Mouse (Mus musculus): ENCODE data around the gene Il17c.
A peak's percentile ranks its signal among the peaks of the same experiment; 100 is the strongest.

Il17c gene

DNA sequence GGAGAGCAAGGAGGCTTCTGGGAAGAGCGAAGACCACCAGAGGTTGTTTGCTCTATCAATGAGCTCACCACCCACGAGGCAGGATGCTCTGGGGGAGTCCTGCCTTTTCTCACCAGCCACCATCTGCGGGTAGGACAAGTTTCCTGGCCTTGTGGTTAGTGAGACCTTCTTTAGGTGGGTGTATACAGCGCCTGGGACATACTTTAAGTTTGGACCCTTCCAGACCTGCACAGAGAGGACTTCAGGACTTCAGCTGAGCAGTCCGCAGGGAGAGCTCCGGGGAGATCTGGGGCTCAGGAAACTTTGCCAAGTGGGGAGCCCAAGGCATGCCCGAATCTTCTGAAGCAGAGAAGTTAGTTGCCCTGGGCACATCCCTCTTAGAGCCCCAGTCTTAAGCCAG, 38.2 kb downstream of the Il17c start:
- DNase-seq (ENCODE audit: low spot score): no peak

DNA sequence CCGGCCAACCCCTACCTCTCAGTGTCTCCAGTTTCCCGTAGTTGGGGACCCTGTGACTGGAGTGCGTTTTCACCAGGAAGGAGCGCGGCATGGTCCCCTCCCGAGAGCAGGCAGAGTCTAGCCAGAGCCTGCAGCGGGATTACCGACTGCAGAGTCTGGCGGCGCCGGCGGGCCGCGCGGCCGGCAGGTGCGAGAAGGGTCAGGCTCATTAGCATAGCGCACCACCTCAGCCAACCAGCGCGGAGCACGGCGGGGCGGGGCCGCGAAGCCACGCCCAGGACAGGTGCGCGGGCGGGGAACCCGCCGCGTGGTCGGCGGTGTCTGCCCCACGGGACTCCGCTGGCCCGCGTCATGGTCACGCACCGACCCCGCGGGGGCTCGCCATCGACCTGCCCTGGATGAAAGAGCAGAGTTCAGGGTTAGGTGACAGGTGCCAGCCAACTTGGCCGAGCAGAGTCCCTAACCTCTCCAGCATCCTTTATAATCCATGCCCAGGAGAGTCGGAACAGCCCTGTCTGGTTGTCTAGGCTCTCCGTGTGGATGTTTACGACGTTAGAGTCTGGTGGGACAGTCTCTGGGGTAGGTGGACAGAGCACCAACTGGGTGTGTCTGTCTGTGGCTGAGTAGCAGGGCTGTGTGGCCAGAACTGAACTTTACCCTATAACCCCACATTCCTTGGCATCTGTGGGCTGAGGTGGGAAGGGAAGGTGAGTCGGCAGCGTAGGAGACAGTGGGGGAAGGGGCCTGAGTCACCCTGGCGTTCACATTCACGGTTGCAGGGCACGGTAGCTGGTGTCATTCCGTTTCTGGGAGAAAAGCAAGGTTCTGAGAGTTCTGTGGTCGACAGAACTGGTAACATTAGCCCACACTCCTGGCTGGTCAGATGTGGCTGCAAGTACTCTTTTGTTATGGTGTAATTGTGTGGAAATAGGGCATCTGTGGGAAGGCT, 39.0 kb downstream of the Il17c start, which contains the start of gene Snai3:
Gene Snai3 (minus strand): TSS at position 210 of the 949 bp plus-strand sequence.
- DNase-seq (ENCODE audit: low spot score): peak; percentile 13

DNA sequence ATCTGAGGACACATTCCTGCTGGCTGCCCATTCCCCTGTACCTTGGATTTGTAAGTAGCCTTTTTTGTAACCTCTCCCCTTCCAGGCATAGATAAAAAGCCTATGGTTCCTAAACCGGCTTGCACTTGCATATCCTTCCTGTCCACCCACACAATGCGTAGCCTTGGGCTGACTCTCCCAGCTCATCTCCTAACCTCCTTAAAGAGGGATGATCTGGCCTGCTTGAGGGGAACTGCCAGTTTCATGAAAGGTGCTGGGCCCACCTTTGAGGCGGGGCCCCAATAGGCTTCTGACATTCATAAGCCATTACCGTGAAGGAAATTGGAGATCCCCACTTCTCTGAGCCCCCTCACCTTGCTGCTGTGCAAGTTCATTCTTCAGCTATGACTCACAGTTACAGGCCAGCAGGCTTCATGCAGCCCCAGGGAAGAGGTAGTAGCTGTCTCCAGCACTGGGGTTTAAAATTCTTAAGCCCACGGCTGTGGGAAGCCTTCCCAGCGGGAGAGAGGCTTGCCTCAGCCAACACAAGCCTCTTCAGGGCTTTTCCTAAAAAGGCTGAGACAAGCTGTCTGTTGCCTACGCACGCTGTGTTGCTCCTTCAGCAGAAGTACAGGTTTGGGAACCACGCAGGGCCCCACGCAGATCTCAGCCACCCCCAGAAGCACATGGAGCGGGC, 39.8 kb downstream of the Il17c start:
- no peak for DNase-seq (ENCODE audit: low spot score)

DNA sequence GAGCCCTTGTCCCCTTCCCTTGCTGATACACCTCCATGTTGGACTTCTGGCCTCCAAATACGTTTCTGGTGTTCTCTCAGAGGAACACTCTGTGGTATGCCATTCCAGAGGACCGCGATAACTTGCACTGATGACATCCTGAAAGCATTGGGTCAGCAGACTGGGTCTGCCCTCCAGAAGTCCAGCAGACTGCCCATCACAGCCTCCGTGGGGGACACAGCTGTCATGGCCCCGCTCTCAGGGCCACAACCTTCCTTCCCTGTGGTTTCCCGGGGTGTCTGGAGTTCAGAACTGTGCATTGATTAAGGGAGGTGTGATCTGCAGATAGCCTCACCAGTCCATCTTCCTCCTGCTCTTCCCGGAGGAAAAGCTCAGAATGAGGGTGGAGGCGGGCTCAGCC, 40.7 kb downstream of the Il17c start:
- DNase-seq (ENCODE audit: low spot score): no peak

DNA sequence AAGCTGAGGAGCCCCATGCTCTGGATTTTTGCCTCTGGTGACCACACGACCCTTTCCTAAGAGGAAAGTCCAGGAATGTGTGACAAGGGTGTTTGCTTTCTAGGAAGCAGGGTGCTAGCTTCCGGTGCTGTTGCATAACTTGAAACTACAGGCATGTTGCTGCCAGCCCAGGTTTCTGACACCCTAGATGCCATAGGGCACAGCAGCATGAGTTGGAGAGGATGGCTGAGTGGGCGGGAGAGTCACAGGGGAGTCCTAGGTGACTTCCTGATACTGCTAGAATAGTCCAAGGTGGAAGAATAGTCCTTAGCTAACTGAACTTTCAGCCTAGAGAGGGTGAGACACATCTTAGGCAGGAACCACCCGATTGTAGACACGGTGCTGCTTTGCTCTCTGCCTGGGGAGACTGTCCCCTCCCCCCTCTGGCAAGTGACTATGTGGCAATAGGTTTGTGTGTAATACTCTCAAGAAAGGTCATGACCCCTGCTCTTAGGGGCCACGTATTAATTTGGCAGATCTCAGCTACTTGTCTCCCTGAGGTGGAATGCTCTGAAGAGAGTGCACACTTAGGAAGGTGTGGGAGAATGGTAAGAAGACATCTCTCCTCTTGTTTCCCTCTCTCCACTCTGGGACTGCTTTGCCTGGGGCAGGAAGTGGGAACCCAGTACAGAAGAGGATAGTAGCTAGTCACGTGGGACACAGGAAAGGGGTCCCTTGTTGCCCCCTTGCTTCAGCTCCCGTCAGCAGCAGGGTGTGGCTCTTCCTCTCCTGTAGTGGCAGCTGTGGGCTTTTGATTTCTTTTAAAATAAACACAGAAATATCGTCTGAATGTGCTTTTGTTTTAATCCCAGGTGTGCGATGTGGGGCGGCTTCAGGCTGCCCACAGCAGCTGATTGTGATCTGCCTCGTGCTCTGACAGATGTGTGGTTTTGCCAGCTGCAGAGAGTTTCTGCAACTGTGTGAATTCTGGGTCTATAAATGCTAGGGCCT, 42.1 kb downstream of the Il17c start:
- no peak for DNase-seq (ENCODE audit: low spot score)

DNA sequence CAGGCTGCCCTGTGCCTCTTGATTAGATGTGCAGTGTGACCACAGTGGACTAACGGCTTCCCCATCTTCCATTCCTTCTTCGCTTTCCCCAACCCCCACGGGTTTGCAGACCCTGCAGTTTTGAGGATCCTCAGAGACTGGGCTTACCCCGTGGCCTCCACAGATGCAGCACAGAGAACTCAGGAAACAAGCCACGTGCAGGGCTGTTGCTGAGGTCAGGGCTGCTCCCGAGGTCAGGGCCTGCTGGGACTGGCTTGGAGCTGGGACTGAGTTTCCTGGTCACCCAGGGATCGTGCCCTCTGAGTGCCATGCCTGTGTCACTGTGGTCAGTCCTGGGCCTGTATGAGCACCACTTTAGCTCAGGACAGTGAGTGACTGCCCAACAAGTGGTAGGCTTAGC, 43.2 kb downstream of the Il17c start:
- no peak for DNase-seq (ENCODE audit: low spot score)

DNA sequence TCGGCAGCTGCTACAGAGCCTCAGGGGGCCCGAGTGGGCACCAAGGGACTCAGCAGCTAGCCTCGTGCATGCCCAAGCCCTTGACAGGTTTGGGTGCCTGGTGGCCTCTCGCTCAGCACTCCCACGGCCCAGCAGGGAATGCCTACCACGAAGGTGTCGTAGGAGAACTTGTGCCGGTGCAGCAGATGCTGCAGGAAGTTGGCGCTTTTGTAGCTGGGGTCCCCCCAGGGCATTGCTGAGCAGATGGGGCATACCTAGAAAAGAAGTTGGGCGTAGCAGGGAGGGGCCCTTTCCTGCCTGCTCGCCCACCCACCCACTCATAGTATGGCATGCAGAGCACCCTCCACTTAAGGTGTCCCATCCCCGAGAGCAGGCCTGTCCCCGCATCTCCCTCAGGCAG, 46.0 kb downstream of the Il17c start:
- DNase-seq (ENCODE audit: low spot score): no peak

DNA sequence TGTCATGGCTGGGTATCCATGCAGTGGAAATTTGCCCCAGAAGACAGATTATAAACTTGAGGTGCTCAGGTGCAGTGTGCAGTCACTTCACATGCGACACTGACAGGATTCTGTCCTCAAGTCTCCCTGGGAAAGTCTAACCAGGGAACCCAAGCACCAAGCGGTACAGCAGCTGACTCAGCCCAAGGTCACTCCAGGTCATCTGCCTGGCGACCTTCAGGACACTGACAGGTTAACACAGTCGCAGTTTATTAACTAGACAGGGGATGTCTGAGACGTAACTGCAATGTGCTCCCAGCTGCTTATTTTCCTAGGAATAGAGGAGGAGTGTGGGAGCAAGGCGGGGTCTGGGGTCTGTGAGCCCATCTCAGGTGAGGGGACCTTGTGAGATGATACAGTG, 47.6 kb downstream of the Il17c start:
- no peak for DNase-seq (ENCODE audit: low spot score)

DNA sequence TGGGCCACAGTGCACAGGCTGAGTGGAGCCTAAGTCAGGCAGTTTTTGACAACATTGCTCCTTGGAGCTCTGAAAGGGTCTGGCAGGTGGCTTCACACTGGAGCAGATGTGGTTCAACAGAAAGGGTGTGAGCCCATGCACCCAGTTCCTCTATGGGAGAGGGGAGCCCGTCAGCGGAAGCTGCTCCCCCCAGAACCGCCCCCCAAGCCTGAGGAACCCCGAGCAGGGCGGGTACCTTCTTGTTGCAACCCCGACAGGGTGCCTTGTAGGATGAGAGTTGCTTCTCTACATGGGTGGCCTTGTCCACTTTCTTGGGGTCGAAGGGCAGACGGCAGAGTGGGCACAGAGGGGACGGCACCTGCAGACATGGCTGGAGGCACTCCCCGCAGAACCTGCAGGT, 48.1 kb downstream of the Il17c start:
- DNase-seq (ENCODE audit: low spot score): no peak

DNA sequence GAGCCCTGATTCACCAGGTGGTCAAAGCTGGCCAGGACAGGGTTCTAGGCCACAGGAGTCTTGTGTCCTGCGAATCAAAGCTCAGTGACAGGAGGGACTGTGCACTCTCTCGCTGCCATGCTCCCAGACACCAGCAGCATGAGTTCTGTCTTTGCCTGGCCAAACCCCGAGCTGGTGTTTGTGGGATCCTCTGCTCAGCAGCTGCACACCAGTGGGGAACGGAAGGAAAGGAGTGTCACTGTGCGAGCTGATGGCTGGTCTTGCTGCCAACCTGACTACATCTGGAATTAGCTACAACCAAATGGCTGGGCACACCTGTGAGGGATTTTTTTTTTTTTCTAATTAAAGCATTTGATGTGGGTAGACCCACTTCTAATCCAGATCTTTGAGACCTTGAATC, 48.9 kb downstream of the Il17c start:
- no peak for DNase-seq (ENCODE audit: low spot score)

Data from ovary, postnatal 10 days (tissue).